Mouse (Mus musculus) heart, postnatal 10 days (tissue): ENCODE data around the gene Rab11b. TPM values are rescaled to one million over a fixed set of nuclear protein-coding genes. Genes with fewer than 3 reads are reported as not detected.
"Not testable (repeated sequence)": the region's sequence is repeated elsewhere in the genome, so short reads cannot be mapped to it uniquely, and the experiment has no call there.

ENCODE experiments used
- DNase-seq, 2 experiments: peaks; one replicate each; pipeline ENCODE4 v3.0.0; 2021
- intact Hi-C: fragments of 180-260 bp; cut with DNase I; formaldehyde crosslinking; loops from one replicate; pipeline ENCODE4 v1.15.1; 2025
- total RNA-seq, 2 experiments: library from RNA; stranded (reverse); gene quantifications; 2 replicates each; pipeline ENCODE4 v1.2.3; 2021

Gene Rab11b
- total RNA-seq, 2 experiments from 2014 or later, result 343 to 349 TPM

DNA sequence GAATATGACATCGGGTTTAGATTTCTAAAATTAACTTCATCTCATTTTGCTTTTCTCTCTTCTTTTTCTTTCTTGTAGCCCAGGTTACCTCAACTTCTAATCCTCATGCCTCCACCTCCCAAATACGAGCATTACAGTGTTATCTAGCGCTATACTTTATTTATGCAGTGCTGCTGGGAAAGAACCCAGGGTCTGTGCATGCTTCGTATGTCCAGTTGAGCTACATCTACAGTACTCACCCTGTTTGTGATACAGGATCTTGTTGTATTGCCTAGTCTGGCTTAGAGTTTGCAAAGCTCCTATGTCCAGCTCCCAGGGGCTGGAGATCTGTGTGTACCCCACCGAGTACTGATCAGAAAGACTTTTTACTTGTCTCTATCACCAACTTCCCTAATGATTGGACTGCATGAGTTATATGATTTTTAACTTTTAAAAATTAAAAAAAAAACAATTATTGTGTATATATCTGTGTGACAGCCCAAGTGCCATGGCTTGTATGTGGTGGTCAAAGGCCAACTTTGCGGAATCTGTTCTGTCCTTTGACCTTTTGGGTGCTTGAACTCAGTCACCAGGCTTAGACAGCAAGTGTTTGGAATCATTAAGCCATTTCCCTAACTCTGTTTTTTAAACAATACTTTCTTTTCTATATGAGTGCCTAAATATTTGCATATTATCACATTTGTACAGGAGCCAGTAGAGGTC is 13.7 kb upstream of the Rab11b start:
- intact Hi-C loops, result no loop called here

DNA sequence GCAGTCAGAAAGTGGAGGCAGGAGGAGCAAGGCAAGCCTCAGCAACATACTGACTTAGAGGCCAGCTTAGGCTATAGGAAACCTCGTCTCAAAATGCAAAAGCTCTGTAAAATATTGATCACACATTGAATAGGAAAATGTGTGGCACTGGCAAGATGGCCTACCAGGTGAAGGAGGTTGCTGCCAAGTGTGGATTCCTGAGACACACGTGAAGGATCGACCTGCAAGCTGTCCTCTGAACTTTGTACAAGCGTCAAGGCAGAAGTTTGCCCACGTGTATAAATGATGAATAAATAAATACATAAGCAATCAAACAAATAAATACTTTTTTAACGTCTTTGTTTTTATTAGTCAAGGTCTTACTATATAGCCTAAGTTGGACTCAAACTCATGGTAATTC is 13.1 kb upstream of the Rab11b start:
- intact Hi-C loops, result no loop called here
- DNase-seq, result no peak

More for the DNA sequence above, 13.7 kb upstream of the Rab11b start:
- no peak for DNase-seq

DNA sequence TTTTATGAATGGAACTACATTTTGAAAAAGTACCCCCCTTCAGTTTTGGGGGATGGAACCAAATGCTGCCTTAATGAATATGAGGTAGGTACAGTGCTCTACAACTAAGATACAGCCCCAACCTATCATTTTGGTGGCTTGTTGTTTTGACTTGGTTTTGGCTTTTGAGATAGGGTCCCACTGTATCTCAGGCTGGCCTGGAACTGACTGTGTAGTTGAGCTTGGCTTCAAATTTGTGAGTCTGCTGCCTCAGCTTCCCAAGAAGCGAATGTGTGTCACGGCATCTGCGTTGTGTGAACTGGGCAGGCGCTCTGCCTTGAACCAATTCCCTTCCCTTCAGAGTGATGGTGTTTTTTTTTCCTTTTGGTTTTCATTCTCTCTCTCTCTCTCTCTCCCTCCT is 11.3 kb upstream of the Rab11b start:
- no peak for DNase-seq

DNA sequence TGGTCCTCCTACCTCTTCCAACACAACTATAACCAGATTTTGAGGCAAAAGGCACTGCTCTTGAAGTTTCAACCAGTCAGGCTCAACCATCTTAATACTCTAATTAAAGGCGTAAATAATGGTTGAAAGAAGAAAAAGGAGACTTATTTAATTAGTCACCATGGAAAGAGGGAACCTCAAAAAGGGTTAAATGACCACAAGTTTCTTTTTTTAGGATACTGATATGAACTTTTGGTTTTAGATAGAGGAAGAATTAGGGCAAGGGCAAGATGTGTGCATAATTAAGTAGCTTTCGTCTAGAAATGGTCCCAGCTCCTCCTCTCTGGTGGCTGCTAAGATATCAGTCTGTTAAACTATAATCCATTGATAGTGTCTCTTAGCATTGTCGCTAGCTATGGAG is 6.1 kb upstream of the Rab11b start:
- intact Hi-C loops, result no loop called here
- DNase-seq, result no peak

More for the DNA sequence above, 11.3 kb upstream of the Rab11b start:
- intact Hi-C loops, result no loop called here

DNA sequence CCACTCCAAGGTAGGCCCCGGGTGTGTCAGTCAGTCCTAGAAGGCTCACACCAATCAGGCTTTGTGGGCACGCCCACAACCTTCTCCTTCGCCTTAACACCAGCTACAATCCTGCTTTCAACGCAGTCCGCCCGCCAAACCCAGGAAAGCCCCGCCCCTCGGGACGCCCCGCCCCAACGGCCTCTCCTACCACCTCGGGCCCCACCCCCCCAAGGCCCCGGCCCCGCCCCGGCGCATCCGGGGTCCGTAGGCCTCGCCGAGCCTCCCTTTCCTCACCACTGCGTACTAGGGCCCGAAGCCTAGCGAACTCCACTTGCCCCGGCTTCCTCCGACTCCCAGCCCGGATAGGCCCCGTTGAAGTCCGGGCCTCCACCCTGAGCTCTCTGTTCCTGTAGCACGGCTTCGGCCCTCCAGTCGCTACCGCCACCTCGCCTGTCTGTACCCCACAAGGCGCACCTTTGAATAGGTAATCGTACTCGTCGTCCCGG is 519 bp downstream of the Rab11b start:
- DNase-seq, result peak; percentile 96 to 98
- intact Hi-C loops, result no loop called here

DNA sequence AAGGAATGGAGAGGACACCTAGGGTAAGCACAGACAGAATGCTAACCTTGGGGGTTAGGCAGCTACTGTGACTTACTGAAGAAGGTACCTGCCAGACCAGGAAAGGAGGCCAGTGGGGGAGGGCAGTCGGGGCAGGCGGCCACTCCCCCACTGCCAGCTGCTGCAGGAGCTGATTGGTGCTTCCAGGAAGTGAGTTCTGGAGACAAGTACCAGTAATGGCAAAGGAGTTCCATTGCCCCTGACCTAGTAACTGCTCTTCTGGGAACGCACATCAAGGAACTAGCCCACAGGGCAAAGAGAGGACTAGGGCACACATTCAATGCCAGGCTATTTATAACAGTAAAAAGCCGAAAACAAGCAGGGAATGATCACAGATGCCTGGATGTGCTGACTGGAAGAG is 3.1 kb downstream of the Rab11b start:
- intact Hi-C loops, result no loop called here
- peak; percentile 61 to 67 for DNase-seq

DNA sequence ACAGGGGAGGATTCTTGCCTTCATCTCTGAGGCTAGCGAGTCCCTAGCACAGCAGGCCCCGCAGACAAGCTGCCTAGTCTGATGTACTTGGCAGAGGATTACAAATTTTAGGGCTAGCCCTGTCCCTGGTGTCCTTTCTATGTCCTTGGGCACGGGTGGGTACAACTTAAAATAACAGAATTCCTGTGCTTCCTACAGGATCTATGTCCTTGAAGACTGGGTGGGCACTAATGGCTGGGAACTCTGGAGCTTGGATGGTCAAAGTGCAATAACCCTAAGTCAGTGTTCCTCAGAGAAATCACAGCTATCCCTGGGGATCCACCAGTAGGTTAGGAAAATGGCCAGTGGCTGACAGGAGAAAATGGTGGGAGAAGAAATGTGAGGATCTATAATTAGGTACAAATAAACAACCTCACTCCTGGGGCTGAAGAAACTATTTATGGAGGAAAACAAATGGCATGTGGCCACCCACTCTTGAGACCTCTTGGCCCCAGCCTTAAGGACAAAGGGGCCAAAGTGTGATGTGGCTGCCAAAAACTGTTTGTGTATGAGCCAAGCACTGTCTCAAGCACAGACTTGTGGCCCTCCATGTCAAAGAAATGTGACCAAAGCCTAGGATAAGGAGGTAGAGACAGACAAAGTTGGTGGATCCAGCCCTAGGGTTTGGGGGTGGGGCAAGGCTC is 4.1 kb downstream of the Rab11b start:
- intact Hi-C loops, result no loop called here
- peak; percentile 63 to 67 for DNase-seq

DNA sequence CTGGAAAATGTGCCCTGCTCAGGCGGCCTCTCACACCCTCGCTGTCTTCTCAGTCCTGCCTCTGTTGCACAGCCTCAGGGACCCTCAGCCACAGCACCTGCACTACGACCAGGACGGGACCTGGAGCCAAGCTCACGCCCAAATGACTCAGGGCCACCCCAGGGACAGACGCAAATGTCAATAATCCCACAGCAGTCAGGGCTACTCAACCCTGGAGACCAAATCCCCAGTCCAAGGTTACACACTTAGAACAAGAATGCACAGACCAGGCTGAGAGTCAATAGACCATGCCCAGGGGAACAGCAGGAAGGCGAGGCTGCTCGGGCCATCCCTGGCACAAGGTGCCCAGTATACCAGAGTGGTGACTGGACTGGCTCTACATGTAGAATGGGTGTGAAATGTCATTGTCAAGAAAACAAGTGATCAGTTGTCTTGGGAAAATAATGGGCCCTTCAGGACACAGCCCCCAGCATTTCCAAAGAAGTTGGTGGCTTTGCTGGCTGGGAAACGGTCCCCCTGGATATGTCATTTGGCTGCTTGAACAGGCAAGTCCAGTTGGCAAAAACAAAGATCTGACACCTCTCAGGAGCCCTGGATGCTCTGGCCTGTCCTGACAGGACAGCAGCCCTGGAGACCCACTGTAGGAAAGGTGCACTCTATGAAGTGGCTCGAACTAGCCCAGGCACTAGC is 4.8 kb downstream of the Rab11b start:
- no peak for DNase-seq
- intact Hi-C loops, result no loop called here

DNA sequence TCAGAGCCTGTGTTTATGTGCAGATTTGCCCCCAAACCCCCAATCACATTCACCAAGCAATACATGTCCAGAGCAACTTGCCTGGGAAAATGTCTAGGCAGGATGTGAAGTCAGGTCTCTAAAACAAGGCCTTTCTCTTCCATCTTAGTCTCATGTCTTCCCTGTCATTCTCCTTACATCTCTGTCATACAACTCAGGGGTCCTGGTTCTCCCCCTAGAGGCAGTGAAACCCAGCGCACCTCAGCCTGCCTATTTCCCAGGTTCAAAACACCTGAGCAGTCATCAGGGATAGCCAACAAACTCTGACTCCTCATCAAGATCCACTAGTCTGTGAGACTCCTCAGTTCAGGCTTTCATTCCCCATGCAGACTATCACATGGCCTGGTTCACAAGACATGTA is 5.7 kb downstream of the Rab11b start:
- intact Hi-C loops, result no loop called here

DNA sequence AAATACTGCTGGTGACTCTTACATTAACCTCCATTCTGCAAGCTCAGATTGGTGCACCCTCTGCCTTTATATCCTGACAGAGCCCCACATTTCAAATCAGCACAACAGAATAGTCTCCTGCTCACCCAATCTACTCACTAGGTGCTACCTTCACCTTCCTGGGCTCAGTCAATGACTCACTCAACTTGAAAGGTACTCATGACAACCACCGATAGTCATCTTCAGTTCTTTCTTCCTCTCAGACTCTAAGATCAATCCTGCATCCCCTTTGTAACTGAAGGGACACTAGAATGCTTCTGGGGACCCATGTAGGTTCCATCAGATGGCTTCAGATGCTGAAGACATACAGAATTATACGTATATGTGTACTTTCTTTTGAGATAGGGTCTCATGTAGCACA is 8.0 kb downstream of the Rab11b start:
- intact Hi-C loops, result no loop called here
- no peak for DNase-seq

More for the DNA sequence above, 5.7 kb downstream of the Rab11b start:
- no peak for DNase-seq

DNA sequence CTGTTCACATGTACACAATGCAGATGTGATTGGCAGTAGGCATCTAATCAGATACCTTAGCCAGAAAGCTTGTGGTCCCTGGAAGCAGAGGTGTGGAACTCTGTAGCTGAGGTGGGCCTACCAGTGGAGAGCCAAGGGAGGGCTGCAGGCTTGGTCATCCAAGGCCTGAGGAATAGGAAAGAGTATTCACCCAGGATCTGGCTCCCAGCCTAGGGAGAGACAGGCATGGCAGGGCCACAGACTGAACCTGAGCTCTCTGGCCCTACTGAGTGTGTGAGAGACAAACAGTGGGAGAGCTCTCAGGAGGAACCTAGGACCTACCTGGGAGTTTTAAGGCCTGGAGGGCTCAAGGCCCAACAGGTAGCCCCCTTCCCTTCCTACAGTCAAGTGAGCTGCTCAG is 9.1 kb downstream of the Rab11b start:
- intact Hi-C loops, result no loop called here
- no peak for DNase-seq

DNA sequence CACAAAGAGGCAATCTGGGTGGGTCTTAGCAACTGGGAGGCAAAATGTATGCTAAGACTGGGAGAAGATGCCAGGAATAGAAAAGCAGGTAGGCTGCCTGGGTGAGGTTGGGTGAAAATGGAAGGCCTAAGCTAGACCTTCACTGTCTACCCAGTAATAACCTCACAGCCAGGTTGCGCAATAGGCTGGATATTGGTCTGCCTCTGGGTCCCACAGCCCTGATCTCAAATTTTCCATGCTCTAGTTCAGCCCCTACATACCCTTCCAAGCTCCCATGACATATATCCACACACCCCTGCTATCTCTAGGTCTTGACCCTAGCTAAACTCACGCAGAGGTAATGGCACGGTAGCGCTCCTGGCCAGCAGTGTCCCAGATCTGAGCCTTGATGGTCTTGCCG is 10.9 kb downstream of the Rab11b start:
- no peak for DNase-seq
- intact Hi-C loops, result no loop called here

DNA sequence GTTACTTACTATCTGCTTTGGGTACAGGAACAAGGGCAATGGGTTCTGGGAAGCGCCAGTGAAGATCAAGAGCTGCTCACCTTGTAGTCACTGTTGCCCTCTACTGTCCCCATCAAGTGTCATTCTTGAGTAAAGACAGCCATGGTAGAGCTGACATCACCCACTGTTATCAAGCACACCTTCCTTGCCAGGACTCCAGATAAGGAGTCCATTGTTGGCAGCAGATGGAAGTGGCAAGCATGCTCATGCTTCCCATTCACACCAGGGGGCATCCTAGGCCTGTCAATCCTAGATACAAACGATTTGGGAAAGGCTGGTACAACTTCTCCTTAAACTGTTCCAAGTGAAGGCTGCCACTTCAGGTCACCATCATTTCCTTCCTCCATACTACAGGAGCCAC is 14.3 kb downstream of the Rab11b start:
- intact Hi-C loops, result loop anchor here (1.0 kb wide), 1 partner anchor 56 kb away; no protein-coding TSS in a partner anchor
- DNase-seq, result peak; percentile 79 to 81

DNA sequence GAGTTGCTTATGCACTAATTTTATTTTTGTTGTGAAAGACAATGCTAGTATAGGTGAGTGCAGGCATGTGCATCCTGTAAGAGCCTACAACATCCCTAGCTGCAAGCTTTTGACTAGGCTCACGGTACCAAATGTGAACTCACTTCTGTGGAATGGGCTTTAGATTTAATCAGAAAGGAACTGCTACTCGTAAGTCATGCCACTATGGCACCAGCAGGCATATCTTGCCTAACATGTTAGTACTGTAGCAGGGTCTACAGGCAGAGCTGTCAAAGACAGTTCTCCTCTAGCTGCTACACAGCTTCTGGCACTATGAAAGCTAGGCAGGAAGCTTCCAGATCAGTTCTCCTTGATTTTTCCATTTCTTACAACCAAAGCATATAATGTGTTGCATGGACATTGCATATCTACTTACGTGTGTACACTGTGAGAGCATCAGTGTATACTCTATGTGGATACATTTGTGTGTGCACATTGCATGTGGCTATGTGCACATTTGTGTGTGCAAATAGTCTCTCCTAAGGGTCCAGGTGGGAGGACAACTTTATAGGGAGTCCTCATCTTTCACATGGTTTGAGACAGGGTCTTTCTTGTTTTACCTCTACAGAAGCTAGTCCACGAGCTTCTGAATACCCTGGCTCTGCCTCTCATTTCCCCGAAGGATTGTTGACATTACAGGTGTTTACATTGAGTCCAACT is 15.5 kb downstream of the Rab11b start:
- DNase-seq, result no peak
- intact Hi-C loops, result no loop called here

DNA sequence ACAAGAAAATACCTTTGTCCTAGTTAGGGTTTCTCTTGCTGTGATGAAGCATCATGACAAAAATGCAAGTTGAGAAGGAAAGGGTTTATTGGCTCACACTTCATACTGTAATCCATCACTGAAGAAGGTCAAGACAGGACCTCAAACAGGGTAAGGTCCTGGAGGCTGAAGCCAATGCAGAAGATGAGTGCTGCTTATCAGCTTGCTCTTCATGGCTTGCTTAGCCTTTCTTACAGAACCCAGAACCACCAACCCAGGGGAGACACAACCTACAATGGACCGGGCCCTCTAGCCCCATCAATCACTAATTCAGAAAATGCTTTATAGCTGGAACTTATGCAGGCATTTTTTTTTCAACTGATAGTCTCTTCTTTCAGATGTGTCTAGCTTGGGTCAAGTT is 17.9 kb downstream of the Rab11b start:
- DNase-seq, result no peak
- intact Hi-C loops, result no loop called here

DNA sequence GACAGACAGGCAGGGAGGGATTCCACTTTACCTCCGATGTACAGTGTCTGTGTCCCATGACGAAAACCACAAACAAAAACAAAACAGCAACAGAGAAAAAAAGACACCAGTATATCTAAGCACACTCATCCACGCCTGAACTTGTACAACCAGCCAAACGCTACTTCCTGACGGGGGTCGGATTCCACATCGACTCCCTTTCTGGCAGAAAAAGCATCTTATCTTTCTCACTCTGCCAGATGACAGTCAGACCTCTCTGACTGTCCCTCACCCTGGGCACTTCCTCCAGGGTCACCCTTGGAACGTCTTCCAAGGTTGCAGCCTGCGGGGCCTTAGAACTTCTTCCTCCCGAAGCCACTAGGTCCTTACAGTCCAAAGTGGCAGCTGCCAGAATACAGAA is 26.8 kb downstream of the Rab11b start:
- intact Hi-C loops, DNase-seq: not testable (repeated sequence)

DNA sequence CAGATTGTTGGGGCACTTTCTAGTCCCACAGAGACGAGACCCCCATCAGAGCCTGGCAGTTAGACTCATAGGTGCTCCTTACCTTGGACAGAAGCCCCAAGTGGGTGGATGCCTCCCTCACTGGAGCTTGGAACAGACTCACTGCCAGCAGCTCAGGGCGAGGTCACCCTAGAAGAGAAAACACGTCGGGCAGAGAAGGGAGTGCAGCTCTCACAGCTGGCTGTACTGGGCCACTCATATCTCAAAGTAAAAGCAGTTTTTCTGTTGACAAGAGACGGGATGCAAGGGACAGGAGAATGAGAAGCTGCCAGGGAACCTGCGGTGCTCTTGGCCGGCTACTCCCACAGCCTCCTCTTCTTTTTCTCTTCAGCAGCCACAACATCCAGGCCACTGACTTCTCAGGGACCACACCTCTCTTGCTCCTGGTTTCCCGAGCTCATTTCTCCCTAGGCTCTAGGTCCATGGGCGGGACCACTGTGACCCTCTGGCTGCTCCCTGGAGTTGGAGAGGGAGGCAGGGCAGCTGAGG is 27.7 kb downstream of the Rab11b start:
- DNase-seq, result peak in 1 of 2 experiments; percentile 32
- intact Hi-C loops, result not testable (repeated sequence)

DNA sequence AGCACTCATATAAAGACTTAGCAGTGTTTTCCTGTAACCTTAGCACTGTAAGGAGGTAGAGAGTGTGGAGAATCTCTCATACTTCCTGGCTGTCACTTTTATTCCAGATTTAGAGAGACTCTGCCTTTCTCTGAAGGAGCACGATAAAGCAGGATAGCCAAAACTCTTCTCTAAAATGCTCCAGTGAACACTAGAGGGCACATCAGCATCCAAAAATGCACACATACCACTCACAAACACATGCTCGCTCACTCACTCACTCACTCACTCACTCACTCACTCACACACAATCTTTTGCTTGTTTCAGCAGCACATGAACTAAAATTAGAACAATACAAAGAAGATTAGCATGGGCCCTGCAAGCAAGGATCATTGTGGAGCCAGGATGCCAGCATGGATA is 31.1 kb downstream of the Rab11b start:
- intact Hi-C loops, result loop anchor here (2.0 kb wide), 1 partner anchor 74 kb away; no protein-coding TSS in a partner anchor
- no peak for DNase-seq

DNA sequence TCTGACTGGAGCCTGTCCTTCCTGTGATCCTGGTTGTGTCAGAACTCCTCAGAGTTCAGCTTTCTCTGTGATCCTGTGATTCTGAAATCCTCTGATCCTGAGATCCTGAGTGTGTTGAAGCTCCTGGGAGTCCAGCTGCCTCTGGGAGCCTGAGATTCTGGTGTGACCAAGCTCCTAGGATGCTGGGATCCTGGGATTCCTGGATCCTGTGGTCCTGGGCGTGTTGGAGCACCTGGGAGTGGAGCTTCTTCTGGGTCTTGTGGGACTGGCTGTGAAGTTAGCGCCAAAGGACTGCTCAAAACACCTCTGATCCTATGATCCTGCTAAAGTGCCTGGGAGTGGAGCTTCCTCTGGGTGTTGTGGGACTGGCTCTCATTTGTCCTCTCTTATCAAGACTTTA is 31.9 kb downstream of the Rab11b start:
- DNase-seq, result no peak
- intact Hi-C loops, result loop anchor here (2.0 kb wide), 1 partner anchor 74 kb away; no protein-coding TSS in a partner anchor

DNA sequence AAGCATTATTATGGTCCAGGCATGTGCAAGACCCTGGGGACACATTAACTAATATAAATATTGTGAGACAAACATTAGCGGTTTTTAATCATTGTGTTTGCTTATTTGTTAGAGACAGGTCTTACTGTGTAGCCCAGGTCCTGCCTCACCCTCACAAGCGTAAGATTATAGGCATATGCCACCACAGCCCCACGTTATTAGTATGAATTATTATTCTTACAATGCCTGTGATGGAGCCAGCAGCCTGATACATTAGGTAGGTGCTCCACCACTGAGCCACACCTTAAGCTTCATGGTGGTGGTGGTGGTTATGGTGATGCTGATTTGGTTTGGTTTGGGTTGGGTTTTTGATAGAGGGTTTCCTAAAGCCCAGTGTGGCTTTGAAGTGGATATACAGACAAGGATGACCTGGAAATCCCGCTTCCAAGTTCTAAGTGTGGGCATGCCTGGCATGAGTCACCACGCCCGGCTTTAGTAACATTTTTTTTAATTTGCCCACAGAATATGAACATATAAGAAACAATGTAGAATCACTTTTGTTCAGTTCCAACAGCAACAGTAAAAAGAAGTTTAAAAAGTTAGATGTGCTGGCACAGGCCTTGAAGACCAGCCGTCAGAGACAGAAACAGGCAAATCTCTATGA is 40.5 kb downstream of the Rab11b start:
- DNase-seq, result no peak
- intact Hi-C loops, result loop anchor here (2.0 kb wide), 1 partner anchor 35 kb away; no protein-coding TSS in a partner anchor
